Mouse (Mus musculus): ENCODE data around the gene Asgr1. TPM values are rescaled to one million over a fixed set of nuclear protein-coding genes. Genes with fewer than 3 reads are reported as not detected.

Gene Asgr1
- not detected for polyA plus RNA-seq (2014; fragmentation: Illumina TruSeq; extraction: RNeasy Lipid Tissue Mini Kit (QIAGEN cat#74804))

GRCm38 (mm10) chr11:70053898-70054570, at the start of gene Asgr1:
Asgr1 (plus strand) TSS chr11:70054085.

DNA sequence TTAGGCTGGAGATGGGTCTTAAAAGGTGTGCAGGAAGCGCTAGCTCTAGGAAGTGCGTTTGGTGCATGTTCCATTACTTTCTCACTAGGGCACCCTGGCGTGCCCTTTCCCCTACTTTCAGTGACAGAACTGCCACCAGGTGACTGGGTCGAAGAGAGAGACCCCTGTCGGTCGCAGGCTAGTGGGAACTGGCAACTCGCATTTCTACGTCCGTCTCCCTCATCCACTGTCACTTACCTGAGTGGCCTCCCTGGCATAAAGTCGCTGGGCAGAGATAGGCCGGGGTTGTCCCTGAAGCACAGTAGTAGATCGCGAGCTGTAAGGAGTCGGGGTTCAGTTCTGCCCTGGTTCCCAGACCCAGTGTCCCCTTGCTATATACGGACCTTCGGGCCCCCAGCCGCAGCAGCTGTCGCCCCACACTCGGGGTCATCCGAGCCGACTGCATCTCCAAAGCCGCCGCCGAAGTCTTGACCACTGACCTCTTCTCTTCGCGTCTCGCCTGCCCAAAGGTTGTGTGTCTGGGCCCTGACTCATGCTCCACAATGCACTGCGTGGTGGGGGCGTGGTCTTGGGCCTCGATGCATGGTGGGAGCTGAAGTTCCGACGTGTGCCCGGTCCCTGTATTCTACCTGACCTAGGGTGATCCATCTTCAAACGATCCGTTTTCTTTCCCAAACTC, 38.9 kb upstream of the Asgr1 start, which contains the start of gene Acadvl:
TSS of gene Acadvl (minus strand) at position 532 of the 679 bp plus-strand sequence.

GRCm38 (mm10) chr11:70016669-70017068, 37.2 kb upstream of the Asgr1 start, which contains the start of gene Dlg4:
Dlg4 (plus strand) TSS chr11:70016942.

GRCm38 (mm10) chr11:70091986-70092783, 38.3 kb downstream of the Asgr1 start, which contains the start of gene Asgr2:
Asgr2 (plus strand) TSS chr11:70092644.

Other genes starting within 250 kb of the Asgr1 start
- gene Tmem102, start 248.5 kb upstream of the Asgr1 start, polyA plus RNA-seq (2014; fragmentation: Illumina TruSeq; extraction: RNeasy Lipid Tissue Mini Kit (QIAGEN cat#74804)) = 1.2 TPM
- gene Gm39566, start 238.8 kb upstream of the Asgr1 start, polyA plus RNA-seq (2014; fragmentation: Illumina TruSeq; extraction: RNeasy Lipid Tissue Mini Kit (QIAGEN cat#74804)) = not detected
- not detected for gene Spem2, start 235.6 kb upstream of the Asgr1 start, polyA plus RNA-seq (2014; fragmentation: Illumina TruSeq; extraction: RNeasy Lipid Tissue Mini Kit (QIAGEN cat#74804))
- gene Spem1, start 231.9 kb upstream of the Asgr1 start, polyA plus RNA-seq (2014; fragmentation: Illumina TruSeq; extraction: RNeasy Lipid Tissue Mini Kit (QIAGEN cat#74804)) = not detected
- gene Nlgn2, start 216.3 kb upstream of the Asgr1 start, polyA plus RNA-seq (2014; fragmentation: Illumina TruSeq; extraction: RNeasy Lipid Tissue Mini Kit (QIAGEN cat#74804)) = 1.4 TPM
- gene Tmem256, start 215.6 kb upstream of the Asgr1 start, polyA plus RNA-seq (2014; fragmentation: Illumina TruSeq; extraction: RNeasy Lipid Tissue Mini Kit (QIAGEN cat#74804)) = 16.6 TPM
- 1.2 TPM for gene Plscr3, start 207.7 kb upstream of the Asgr1 start, polyA plus RNA-seq (2014; fragmentation: Illumina TruSeq; extraction: RNeasy Lipid Tissue Mini Kit (QIAGEN cat#74804))
- 0.26 TPM for gene Tnk1, start 195.4 kb upstream of the Asgr1 start, polyA plus RNA-seq (2014; fragmentation: Illumina TruSeq; extraction: RNeasy Lipid Tissue Mini Kit (QIAGEN cat#74804))
- not detected for gene Tmem95, start 176.1 kb upstream of the Asgr1 start, polyA plus RNA-seq (2014; fragmentation: Illumina TruSeq; extraction: RNeasy Lipid Tissue Mini Kit (QIAGEN cat#74804))
- 2.4 TPM for gene Kctd11, start 172.7 kb upstream of the Asgr1 start, polyA plus RNA-seq (2014; fragmentation: Illumina TruSeq; extraction: RNeasy Lipid Tissue Mini Kit (QIAGEN cat#74804))
- not detected for gene Acap1, start 158.5 kb upstream of the Asgr1 start, polyA plus RNA-seq (2014; fragmentation: Illumina TruSeq; extraction: RNeasy Lipid Tissue Mini Kit (QIAGEN cat#74804))
- gene 2810408A11Rik, start 153.1 kb upstream of the Asgr1 start, polyA plus RNA-seq (2014; fragmentation: Illumina TruSeq; extraction: RNeasy Lipid Tissue Mini Kit (QIAGEN cat#74804)) = 2.4 TPM
- gene Neurl4, start 153.0 kb upstream of the Asgr1 start, polyA plus RNA-seq (2014; fragmentation: Illumina TruSeq; extraction: RNeasy Lipid Tissue Mini Kit (QIAGEN cat#74804)) = 4.1 TPM
- gene Gps2, start 140.2 kb upstream of the Asgr1 start, polyA plus RNA-seq (2014; fragmentation: Illumina TruSeq; extraction: RNeasy Lipid Tissue Mini Kit (QIAGEN cat#74804)) = 21.7 TPM
- gene Eif5a, start 132.1 kb upstream of the Asgr1 start, polyA plus RNA-seq (2014; fragmentation: Illumina TruSeq; extraction: RNeasy Lipid Tissue Mini Kit (QIAGEN cat#74804)) = 199 TPM
- 6.4 TPM for gene Ybx2, start 118.3 kb upstream of the Asgr1 start, polyA plus RNA-seq (2014; fragmentation: Illumina TruSeq; extraction: RNeasy Lipid Tissue Mini Kit (QIAGEN cat#74804))
- gene Slc2a4, start 105.9 kb upstream of the Asgr1 start, polyA plus RNA-seq (2014; fragmentation: Illumina TruSeq; extraction: RNeasy Lipid Tissue Mini Kit (QIAGEN cat#74804)) = 0.63 TPM
- 2.6 TPM for gene Cldn7, start 89.3 kb upstream of the Asgr1 start, polyA plus RNA-seq (2014; fragmentation: Illumina TruSeq; extraction: RNeasy Lipid Tissue Mini Kit (QIAGEN cat#74804))
- 63.2 TPM for gene Ctdnep1, start 72.9 kb upstream of the Asgr1 start, polyA plus RNA-seq (2014; fragmentation: Illumina TruSeq; extraction: RNeasy Lipid Tissue Mini Kit (QIAGEN cat#74804))
- 5.8 TPM for gene Elp5, start 71.6 kb upstream of the Asgr1 start, polyA plus RNA-seq (2014; fragmentation: Illumina TruSeq; extraction: RNeasy Lipid Tissue Mini Kit (QIAGEN cat#74804))
- 449 TPM for gene Gabarap, start 62.9 kb upstream of the Asgr1 start, polyA plus RNA-seq (2014; fragmentation: Illumina TruSeq; extraction: RNeasy Lipid Tissue Mini Kit (QIAGEN cat#74804))
- 24.2 TPM for gene Phf23, start 58.3 kb upstream of the Asgr1 start, polyA plus RNA-seq (2014; fragmentation: Illumina TruSeq; extraction: RNeasy Lipid Tissue Mini Kit (QIAGEN cat#74804))
- 1.8 TPM for gene Dvl2, start 53.5 kb upstream of the Asgr1 start, polyA plus RNA-seq (2014; fragmentation: Illumina TruSeq; extraction: RNeasy Lipid Tissue Mini Kit (QIAGEN cat#74804))
- 5.8 TPM for gene Acadvl, start 38.7 kb upstream of the Asgr1 start, polyA plus RNA-seq (2014; fragmentation: Illumina TruSeq; extraction: RNeasy Lipid Tissue Mini Kit (QIAGEN cat#74804))
- gene Dlg4, start 37.1 kb upstream of the Asgr1 start, polyA plus RNA-seq (2014; fragmentation: Illumina TruSeq; extraction: RNeasy Lipid Tissue Mini Kit (QIAGEN cat#74804)) = 1.7 TPM
- gene Asgr2, start 38.6 kb downstream of the Asgr1 start, polyA plus RNA-seq (2014; fragmentation: Illumina TruSeq; extraction: RNeasy Lipid Tissue Mini Kit (QIAGEN cat#74804)) = 0.80 TPM
- 21.9 TPM for gene Mgl2, start 76.2 kb downstream of the Asgr1 start, polyA plus RNA-seq (2014; fragmentation: Illumina TruSeq; extraction: RNeasy Lipid Tissue Mini Kit (QIAGEN cat#74804))
- gene Clec10a, start 102.1 kb downstream of the Asgr1 start, polyA plus RNA-seq (2014; fragmentation: Illumina TruSeq; extraction: RNeasy Lipid Tissue Mini Kit (QIAGEN cat#74804)) = 3.7 TPM
- gene Slc16a11, start 158.7 kb downstream of the Asgr1 start, polyA plus RNA-seq (2014; fragmentation: Illumina TruSeq; extraction: RNeasy Lipid Tissue Mini Kit (QIAGEN cat#74804)) = not detected
- gene Slc16a13, start 167.0 kb downstream of the Asgr1 start, polyA plus RNA-seq (2014; fragmentation: Illumina TruSeq; extraction: RNeasy Lipid Tissue Mini Kit (QIAGEN cat#74804)) = 3.1 TPM
- 7.3 TPM for gene Bcl6b, start 175.7 kb downstream of the Asgr1 start, polyA plus RNA-seq (2014; fragmentation: Illumina TruSeq; extraction: RNeasy Lipid Tissue Mini Kit (QIAGEN cat#74804))
- 2.4 TPM for gene 0610010K14Rik, start 183.8 kb downstream of the Asgr1 start, polyA plus RNA-seq (2014; fragmentation: Illumina TruSeq; extraction: RNeasy Lipid Tissue Mini Kit (QIAGEN cat#74804))
- 0.37 TPM for gene Gm21988, start 185.7 kb downstream of the Asgr1 start, polyA plus RNA-seq (2014; fragmentation: Illumina TruSeq; extraction: RNeasy Lipid Tissue Mini Kit (QIAGEN cat#74804))
- 25.1 TPM for gene Rnasek, start 185.8 kb downstream of the Asgr1 start, polyA plus RNA-seq (2014; fragmentation: Illumina TruSeq; extraction: RNeasy Lipid Tissue Mini Kit (QIAGEN cat#74804))
- 2.5 TPM for gene Alox12, start 201.3 kb downstream of the Asgr1 start, polyA plus RNA-seq (2014; fragmentation: Illumina TruSeq; extraction: RNeasy Lipid Tissue Mini Kit (QIAGEN cat#74804))

Data from ovary, adult 10 weeks (tissue).